Mouse (Mus musculus): ENCODE results near the gene Retreg1. TPM values are rescaled to one million over a fixed set of nuclear protein-coding genes. Genes with fewer than 3 reads are reported as not detected.

The Retreg1 gene
- polyA plus RNA-seq, 1 experiment: not detected

DNA sequence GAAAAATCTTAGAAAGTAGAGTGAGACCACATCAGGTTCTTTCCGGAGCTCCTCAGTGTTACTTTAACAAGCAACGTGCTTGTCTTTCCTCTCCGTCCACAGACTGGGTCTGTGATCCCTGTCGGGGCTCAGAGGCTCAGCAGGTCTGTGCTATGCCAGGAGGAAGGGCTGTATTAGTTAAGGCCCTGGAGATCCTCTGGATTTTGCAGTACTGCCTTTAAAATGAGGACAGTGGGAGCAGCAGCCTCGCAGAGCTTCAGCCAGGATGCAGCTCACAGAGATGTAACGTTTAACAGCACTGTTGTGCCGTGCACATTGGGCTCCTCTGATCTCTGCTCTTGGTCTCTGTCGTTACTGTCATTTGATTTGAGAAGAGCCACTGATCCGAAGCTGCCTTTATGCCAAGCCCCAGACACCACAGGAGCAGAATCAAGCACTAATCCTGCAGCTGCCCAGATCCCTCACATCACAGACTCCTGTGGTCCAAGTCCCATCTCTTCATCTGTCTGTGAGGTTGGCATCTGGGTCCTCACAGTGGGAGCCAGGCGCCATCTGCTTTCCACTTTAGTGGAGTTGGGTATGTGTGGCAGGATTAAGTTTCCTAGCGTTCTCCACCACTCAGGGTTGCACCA, 72.7 kb downstream of the Retreg1 start:
- Histone ChIP-seq H3K4me3 (ENCODE audit: insufficient read depth, low read depth, low read length) (no peak overlapping the region), H3K27ac (ENCODE audit: insufficient read depth, low read depth, low read length) (peak overlapping the region; percentile 27; the same call in 1 of the 2 replicates), H3K4me1 (ENCODE audit: control insufficient read depth, insufficient read depth, low read length) (peaks cover 20% of the 10 kb centered on the region)
- TF ChIP-seq POLR2A (IDR thresholded peaks at IDR 0.05; ENCODE audit: insufficient read depth, low read depth, low read length): no peak
- TF ChIP-seq CTCF (IDR thresholded peaks at IDR 0.05; ENCODE audit: insufficient read depth, low read depth, low read length): no peak
- WGBS: 60% methylated on average over 11 of the region's 11 CpGs

DNA sequence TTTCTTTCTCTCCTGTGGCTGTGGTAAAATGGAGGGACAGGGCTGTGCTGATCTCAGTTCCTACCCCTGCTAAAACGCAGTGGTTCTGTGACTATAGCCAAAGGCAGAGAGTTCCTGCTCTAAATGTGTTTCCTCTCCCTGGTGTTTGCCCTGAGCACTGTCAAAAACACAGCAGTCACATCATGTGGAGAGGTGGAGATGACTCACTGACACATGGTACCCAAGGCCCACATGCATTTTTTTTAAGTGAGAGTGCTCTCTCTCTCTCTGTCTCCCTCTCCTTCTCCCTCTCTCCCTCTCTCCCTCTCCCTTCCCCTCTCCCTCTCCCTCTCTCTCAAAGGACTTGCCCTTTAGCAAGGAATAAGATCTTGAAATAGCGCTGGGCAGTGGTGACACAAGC, 73.3 kb downstream of the Retreg1 start:
- TF ChIP-seq CTCF (IDR thresholded peaks at IDR 0.05; ENCODE audit: insufficient read depth, low read depth, low read length) (no peak), POLR2A (IDR thresholded peaks at IDR 0.05; ENCODE audit: insufficient read depth, low read depth, low read length) (no peak)
- 53% methylated on average over 2 of the region's 2 CpGs for WGBS
- Histone ChIP-seq H3K4me1 (ENCODE audit: control insufficient read depth, insufficient read depth, low read length) (peaks cover 20% of the 10 kb centered on the region), H3K4me3 (ENCODE audit: insufficient read depth, low read depth, low read length) (no peak overlapping the region), H3K27ac (ENCODE audit: insufficient read depth, low read depth, low read length) (no peak overlapping the region)

DNA sequence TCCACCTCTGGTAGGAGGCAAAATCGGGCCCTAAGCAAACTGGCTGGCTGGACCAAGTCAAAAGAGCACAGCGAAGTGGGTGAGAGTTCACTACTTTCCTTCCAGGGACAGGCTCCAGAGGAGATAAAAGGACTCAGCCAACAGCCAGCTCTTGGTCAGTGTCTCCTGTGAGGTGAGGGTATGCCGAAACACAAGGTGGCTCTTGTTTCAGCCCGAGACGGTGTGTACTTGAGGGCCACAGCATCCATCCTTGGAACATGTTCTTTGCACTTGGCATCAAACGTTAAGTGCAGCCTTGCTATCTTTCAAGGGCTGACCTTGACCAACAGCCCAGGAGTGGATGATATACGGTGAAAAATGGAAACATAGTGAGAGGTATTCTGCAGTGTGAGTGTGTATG, 75.7 kb downstream of the Retreg1 start:
- WGBS: 94% methylated on average over 7 of the region's 7 CpGs
- Histone ChIP-seq H3K4me1 (ENCODE audit: control insufficient read depth, insufficient read depth, low read length) (peaks cover 21% of the 10 kb centered on the region), H3K27ac (ENCODE audit: insufficient read depth, low read depth, low read length) (no peak overlapping the region), H3K4me3 (ENCODE audit: insufficient read depth, low read depth, low read length) (no peak overlapping the region)
- TF ChIP-seq CTCF (IDR thresholded peaks at IDR 0.05; ENCODE audit: insufficient read depth, low read depth, low read length) (no peak), POLR2A (IDR thresholded peaks at IDR 0.05; ENCODE audit: insufficient read depth, low read depth, low read length) (no peak)

DNA sequence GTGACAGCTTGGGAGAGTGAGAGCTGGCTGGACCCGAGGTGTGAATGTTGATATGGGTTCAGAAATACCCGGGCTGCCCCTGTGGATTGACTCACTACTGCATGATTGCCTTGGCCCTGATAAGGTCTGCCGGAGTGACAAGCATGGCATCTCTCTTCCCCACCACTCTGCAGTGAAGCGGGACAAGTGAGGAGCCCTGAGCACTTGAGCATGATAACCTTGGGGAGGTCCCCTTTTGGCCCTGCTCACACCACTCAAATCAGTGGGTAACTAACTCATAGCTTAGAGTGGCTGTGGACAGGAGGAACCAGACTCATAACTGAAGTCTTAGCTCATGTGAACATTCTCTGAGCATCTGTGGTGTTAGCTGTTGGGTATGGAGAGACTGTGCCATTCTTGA, 77.0 kb downstream of the Retreg1 start:
- Histone ChIP-seq H3K27ac (ENCODE audit: insufficient read depth, low read depth, low read length) (no peak overlapping the region), H3K4me3 (ENCODE audit: insufficient read depth, low read depth, low read length) (no peak overlapping the region), H3K4me1 (ENCODE audit: control insufficient read depth, insufficient read depth, low read length) (peaks cover 16% of the 10 kb centered on the region)
- no peak for TF ChIP-seq POLR2A (IDR thresholded peaks at IDR 0.05; ENCODE audit: insufficient read depth, low read depth, low read length)
- TF ChIP-seq CTCF (IDR thresholded peaks at IDR 0.05; ENCODE audit: insufficient read depth, low read depth, low read length): no peak
- 92% methylated on average over 4 of the region's 4 CpGs for WGBS

DNA sequence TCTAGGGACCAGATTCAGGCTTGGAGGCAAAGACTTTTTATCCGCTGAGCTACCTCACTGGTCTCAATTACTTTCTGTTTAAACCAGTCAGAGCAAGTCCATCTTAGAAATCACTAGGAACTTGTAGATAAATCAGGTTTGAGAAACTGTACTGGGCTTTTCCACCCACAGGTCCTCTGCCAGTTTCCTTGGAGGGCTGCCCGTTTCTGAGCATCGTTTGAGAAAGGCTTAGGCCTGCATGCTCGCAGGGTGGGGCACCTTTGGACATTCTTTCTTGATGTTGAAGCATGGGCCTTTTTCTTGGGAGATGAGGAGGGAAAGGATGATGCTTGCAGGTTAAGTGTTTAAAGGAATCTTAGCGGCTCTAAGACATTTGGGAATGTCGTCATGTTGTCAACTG, 77.9 kb downstream of the Retreg1 start:
- WGBS: 83% methylated on average over 6 of the region's 6 CpGs
- Histone ChIP-seq H3K4me3 (ENCODE audit: insufficient read depth, low read depth, low read length) (no peak overlapping the region), H3K4me1 (ENCODE audit: control insufficient read depth, insufficient read depth, low read length) (peaks cover 10% of the 10 kb centered on the region), H3K27ac (ENCODE audit: insufficient read depth, low read depth, low read length) (no peak overlapping the region)
- TF ChIP-seq POLR2A (IDR thresholded peaks at IDR 0.05; ENCODE audit: insufficient read depth, low read depth, low read length) (no peak), CTCF (IDR thresholded peaks at IDR 0.05; ENCODE audit: insufficient read depth, low read depth, low read length) (no peak)

DNA sequence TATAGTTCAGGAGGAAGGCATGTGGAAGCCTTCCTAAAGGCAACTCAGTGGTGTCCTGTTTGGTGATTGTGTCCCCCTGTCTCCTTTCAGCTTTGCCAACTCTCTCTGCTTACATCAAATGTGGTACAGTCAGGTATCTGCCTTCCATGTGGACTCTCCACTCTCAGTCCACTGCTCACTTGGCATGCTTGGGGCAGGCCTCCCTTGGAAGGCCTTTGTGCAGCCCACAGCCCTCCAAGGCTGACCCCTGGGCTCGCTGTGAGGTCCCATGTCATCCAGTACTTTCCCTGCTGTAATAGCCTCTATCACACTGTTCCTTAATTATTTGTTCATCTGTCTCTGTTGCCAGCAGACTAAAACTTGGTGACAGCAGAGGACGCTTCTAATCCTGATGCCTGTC, 79.0 kb downstream of the Retreg1 start:
- Histone ChIP-seq H3K4me1 (ENCODE audit: control insufficient read depth, insufficient read depth, low read length) (peaks cover 4% of the 10 kb centered on the region; the same call in 1 of the 2 replicates), H3K4me3 (ENCODE audit: insufficient read depth, low read depth, low read length) (no peak overlapping the region), H3K27ac (ENCODE audit: insufficient read depth, low read depth, low read length) (no peak overlapping the region)
- TF ChIP-seq CTCF (IDR thresholded peaks at IDR 0.05; ENCODE audit: insufficient read depth, low read depth, low read length) (no peak), POLR2A (IDR thresholded peaks at IDR 0.05; ENCODE audit: insufficient read depth, low read depth, low read length) (no peak)
- WGBS: 51% methylated on average over 2 of the region's 2 CpGs

DNA sequence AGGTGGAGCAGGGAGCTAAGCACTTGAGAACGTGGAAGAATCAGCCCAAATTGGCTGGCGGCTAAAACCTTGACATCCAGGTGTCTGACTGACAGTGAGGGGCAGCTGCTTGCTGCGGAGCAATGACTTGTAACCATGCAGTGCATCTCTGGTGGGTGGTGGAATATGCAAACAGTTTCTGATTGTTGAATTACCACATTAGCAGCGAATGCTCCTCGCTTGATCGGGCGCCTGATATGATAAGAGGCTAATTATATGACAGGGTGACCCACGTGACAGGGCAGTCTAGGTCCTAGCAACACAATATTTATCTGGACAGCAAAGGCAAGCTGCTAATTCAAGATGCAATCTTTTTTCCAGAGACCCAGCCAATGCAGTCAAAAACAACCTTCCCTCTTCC, 80.9 kb downstream of the Retreg1 start:
- Histone ChIP-seq H3K4me1 (ENCODE audit: control insufficient read depth, insufficient read depth, low read length) (peaks cover 9% of the 10 kb centered on the region; the same call in 1 of the 2 replicates), H3K4me3 (ENCODE audit: insufficient read depth, low read depth, low read length) (no peak overlapping the region), H3K27ac (ENCODE audit: insufficient read depth, low read depth, low read length) (no peak overlapping the region)
- 90% methylated on average over 8 of the region's 8 CpGs for WGBS
- TF ChIP-seq CTCF (IDR thresholded peaks at IDR 0.05; ENCODE audit: insufficient read depth, low read depth, low read length): no peak
- no peak for TF ChIP-seq POLR2A (IDR thresholded peaks at IDR 0.05; ENCODE audit: insufficient read depth, low read depth, low read length)

DNA sequence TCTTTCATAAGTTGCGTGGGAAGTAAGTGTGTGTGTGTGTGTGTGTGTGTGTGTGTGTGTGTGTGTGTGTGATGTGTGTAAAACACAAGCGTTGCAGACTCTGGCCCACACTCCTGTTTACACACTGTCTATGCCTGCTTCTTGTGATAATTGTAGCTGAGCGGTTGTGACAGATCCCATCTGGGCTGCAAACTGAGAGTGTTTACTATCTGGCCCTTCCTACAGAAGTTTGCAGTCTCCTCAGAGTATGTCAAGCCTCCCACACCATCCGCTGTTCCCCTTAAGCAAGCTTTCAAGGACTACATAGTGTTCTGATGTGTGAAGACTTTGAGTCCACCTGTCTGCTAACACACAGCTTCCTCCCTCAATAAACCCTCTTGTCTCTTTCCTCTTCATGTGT, 83.2 kb downstream of the Retreg1 start:
- TF ChIP-seq POLR2A (IDR thresholded peaks at IDR 0.05; ENCODE audit: insufficient read depth, low read depth, low read length) (no peak), CTCF (IDR thresholded peaks at IDR 0.05; ENCODE audit: insufficient read depth, low read depth, low read length) (no peak)
- Histone ChIP-seq H3K4me1 (ENCODE audit: control insufficient read depth, insufficient read depth, low read length) (peaks cover 18% of the 10 kb centered on the region), H3K27ac (ENCODE audit: insufficient read depth, low read depth, low read length) (no peak overlapping the region), H3K4me3 (ENCODE audit: insufficient read depth, low read depth, low read length) (no peak overlapping the region)
- 70% methylated on average over 4 of the region's 4 CpGs for WGBS

DNA sequence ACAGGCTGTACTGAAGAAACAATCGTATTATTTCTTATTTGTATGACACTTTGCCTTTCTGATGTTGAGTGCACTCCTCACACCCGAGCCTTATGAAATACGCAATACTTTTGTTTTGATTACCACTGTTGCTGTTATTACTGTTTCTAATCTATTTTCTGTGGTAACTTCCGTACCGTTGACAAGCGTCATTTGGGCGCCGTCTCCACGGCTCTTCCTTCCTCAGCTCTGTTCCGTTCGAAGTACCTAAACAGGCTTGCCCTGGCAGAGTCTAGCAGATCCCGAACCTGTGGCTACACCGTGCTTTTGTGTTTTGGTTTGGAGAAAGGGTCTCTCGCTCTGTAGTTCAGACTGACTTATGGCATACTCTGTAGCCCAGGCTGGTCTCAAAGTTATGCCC, 84.1 kb downstream of the Retreg1 start:
- H3K4me3 ChIP-seq (ENCODE audit: insufficient read depth, low read depth, low read length): no peak overlapping the region
- H3K27ac ChIP-seq (ENCODE audit: insufficient read depth, low read depth, low read length): no peak overlapping the region
- no peak for TF ChIP-seq CTCF (IDR thresholded peaks at IDR 0.05; ENCODE audit: insufficient read depth, low read depth, low read length)
- peaks cover 15% of the 10 kb centered on the region for H3K4me1 ChIP-seq (ENCODE audit: control insufficient read depth, insufficient read depth, low read length)
- 91% methylated on average over 14 of the region's 14 CpGs for WGBS

DNA sequence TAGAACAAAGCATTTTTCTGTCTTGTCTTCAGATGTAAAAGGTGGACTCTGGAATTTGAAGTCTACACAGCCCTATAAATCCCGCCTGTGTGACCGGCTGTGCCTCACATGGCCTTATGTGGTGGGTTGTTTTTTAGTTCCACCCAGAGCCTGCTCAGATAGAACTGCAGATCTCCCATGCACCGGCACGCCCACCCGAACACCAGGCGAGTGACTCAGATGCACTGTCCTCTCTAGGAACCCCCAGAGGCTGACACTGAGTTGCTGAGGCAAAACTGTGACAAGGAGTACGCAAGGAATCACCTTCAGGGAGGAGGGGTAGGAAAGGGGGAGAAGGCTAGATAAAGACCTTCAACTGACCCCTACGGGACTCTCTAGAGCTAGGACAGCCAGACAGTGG, 85.0 kb downstream of the Retreg1 start:
- Histone ChIP-seq H3K4me3 (ENCODE audit: insufficient read depth, low read depth, low read length) (no peak overlapping the region), H3K4me1 (ENCODE audit: control insufficient read depth, insufficient read depth, low read length) (peaks cover 19% of the 10 kb centered on the region), H3K27ac (ENCODE audit: insufficient read depth, low read depth, low read length) (0 out of 2 replicates have a peak overlapping the region, but pooled peaks have one; percentile 1)
- no peak for TF ChIP-seq POLR2A (IDR thresholded peaks at IDR 0.05; ENCODE audit: insufficient read depth, low read depth, low read length)
- no peak for TF ChIP-seq CTCF (IDR thresholded peaks at IDR 0.05; ENCODE audit: insufficient read depth, low read depth, low read length)
- WGBS: 53% methylated on average over 8 of the region's 8 CpGs

All from olfactory bulb, adult 2 months (tissue).